Mouse (Mus musculus) liver, embryonic 16.5 days (tissue): ENCODE measurements around the gene Herc1. TPM values are rescaled to one million over a fixed set of nuclear protein-coding genes. Genes with fewer than 3 reads are reported as not detected.

Experiments used
- ATAC-seq: fragments of 200-750 bp; cut with Nextera tagmentation; 2 replicates; pipeline ENCODE4 v1.8.0; 2017; ENCODE audit warnings: low read depth, mild to moderate bottlenecking, moderate number of reproducible peaks, moderate library complexity
- H3K27ac ChIP-seq: fragments of 300-500 bp; sonication (generic); 2 replicates; pipeline ENCODE4 v1.5.1; 2014; ENCODE audit warnings: mild to moderate bottlenecking, low read length
- H3K27me3 ChIP-seq: fragments of 300-500 bp; sonication (generic); 2 replicates; pipeline ENCODE4 v1.6.1; 2014; ENCODE audit warnings: low read depth, low read length, mixed read lengths; ENCODE audit not compliant: control insufficient read depth, insufficient read depth
- H3K36me3 ChIP-seq: fragments of 300-500 bp; sonication (generic); 2 replicates; pipeline ENCODE4 v1.6.1; 2014; ENCODE audit warnings: mild to moderate bottlenecking; ENCODE audit not compliant: control insufficient read depth, insufficient read depth
- H3K4me1 ChIP-seq: fragments of 300-500 bp; sonication (generic); 2 replicates; pipeline ENCODE4 v1.6.1; 2014; ENCODE audit warnings: low read depth, low read length, mixed read lengths; ENCODE audit not compliant: control insufficient read depth
- H3K4me2 ChIP-seq: fragments of 300-500 bp; sonication (generic); 2 replicates; pipeline ENCODE4 v1.6.1; 2014; ENCODE audit warnings: low read depth, low read length, mixed read lengths
- H3K4me3 ChIP-seq: fragments of 300-500 bp; sonication (generic); 2 replicates; pipeline ENCODE4 v1.5.1; 2014; ENCODE audit warnings: low read depth, mild to moderate bottlenecking, low read length
- H3K9ac ChIP-seq: fragments of 300-500 bp; sonication (generic); 2 replicates; pipeline ENCODE4 v1.6.1; 2014; ENCODE audit warnings: low read depth, low read length
- H3K9me3 ChIP-seq: fragments of 300-500 bp; sonication (generic); replicated peaks from 2 replicates; pipeline ENCODE4 v1.6.1; 2016; ENCODE audit warnings: low read length; ENCODE audit not compliant: control insufficient read depth
- WGBS: fragments of 180-500 bp; shearing (Covaris S2); extraction: QIAGEN DNeasy Blood & Tissue Kit; methylation state at CpG from one replicate; pipeline ENCODE4 v1.1.7; 2014; ENCODE audit not compliant: insufficient replicate concordance; 5-methylcytosine and 5-hydroxymethylcytosine counted together
- polyA plus RNA-seq: library from polyadenylated mRNA; unstranded; fragments of >200 nt; fragmentation: Nextera tagmentation; extraction: Ambion mirVana; gene quantifications from 2 replicates; pipeline ENCODE4 v1.2.1, GENCODE M21; 2015

The Herc1 gene
- polyA plus RNA-seq, 1 experiment from 2014 or later = 29.2 TPM

DNA sequence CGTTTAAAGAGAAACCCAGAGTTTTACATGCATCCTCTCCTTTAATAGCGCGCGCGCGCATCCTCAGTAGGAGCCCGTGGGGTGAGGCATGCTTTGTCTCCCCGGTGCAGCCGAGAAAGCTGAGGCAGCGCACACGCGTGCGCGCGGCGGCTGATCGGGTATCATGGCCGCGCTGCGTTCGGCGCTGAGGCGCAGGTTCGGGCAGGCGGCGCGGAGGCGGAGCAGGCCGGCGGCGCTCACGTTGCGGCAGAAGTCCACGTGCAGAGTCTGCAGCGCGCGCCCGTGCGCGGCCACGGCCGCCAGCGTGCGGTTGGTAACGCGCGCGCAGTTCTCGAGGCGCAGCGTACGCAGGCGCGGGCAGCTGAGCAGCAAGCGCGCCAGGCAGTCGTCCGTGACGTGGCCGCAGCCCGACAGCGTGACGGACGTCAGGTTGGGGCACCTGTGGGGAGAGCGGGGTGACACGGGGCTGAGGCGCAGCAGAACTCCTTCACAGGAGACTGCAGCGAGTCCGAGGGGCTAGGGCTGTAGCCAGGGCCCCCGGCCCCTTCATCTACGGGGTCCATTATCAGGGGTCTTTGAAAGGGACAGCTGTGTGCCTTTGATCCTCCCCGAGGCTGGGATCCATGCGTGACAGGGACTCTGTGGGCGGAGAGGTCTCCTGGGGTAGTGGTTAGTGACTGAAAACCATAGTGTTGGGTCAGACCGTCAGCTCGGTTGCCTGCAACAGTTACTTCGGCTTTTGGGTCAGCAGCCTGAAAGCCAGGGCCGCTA lies 161.5 kb downstream of the Herc1 start:
- WGBS = under 1% methylated on average over 78 of the region's 78 CpGs
- Histone ChIP-seq H3K4me3 (peak overlapping the region; percentile 67), H3K9me3 (no peaks in the 10 kb centered on the region), H3K4me1 (peaks cover 44% of the 10 kb centered on the region), H3K27me3 (no peaks in the 10 kb centered on the region), H3K9ac (peak overlapping the region; percentile 76), H3K4me2 (peak overlapping the region; percentile 87), H3K36me3 (peaks cover 38% of the 10 kb centered on the region), H3K27ac (peak overlapping the region; percentile 91)
- ATAC-seq = peak; percentile 83

- peaks cover 40% of the 10 kb centered on the region for H3K4me1 ChIP-seq
- H3K4me2 ChIP-seq = peak overlapping the region; percentile 87
- peak; percentile 74 for ATAC-seq
- peak overlapping the region; percentile 67 for H3K4me3 ChIP-seq
- H3K36me3 ChIP-seq = peaks cover 40% of the 10 kb centered on the region
- peak overlapping the region; percentile 91 for H3K27ac ChIP-seq
- WGBS = 0% methylated on average over 8 of the region's 8 CpGs
- no peaks in the 10 kb centered on the region for H3K27me3 ChIP-seq
- peak overlapping the region; percentile 76 for H3K9ac ChIP-seq
- no peaks in the 10 kb centered on the region for H3K9me3 ChIP-seq
Observed at GRCm38 (mm10) chr9:66512351-66512671, 162.1 kb downstream of the Herc1 start.

DNA sequence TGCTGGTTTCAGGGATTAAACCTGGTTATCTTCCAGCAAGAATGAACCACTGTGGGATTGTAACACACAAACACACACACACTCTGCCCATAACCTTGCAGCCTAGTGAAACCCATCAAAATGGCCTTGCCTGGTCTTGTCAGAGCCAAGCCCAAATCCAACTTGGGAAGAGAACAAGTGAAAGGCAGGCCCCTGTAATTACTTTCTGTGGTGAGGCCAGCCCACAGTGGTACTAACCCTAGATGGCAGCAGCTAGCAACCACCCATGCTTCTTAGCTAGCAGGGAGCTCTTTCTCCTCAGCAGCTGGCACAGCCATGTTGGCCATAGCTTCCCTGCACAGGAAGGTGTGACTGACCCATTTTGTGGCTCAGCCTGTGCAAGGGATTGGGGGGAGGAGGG lies 162.9 kb downstream of the Herc1 start:
- peaks cover 39% of the 10 kb centered on the region for H3K36me3 ChIP-seq
- no peaks in the 10 kb centered on the region for H3K9me3 ChIP-seq
- H3K27me3 ChIP-seq = no peaks in the 10 kb centered on the region
- H3K27ac ChIP-seq = peak overlapping the region; percentile 23; the same call in 1 of the 2 replicates
- H3K9ac ChIP-seq = no peak overlapping the region
- no peak overlapping the region for H3K4me3 ChIP-seq
- no peak for ATAC-seq
- H3K4me2 ChIP-seq = 0 out of 2 replicates have a peak overlapping the region, but pooled peaks have one; percentile 87
- peaks cover 40% of the 10 kb centered on the region for H3K4me1 ChIP-seq

DNA sequence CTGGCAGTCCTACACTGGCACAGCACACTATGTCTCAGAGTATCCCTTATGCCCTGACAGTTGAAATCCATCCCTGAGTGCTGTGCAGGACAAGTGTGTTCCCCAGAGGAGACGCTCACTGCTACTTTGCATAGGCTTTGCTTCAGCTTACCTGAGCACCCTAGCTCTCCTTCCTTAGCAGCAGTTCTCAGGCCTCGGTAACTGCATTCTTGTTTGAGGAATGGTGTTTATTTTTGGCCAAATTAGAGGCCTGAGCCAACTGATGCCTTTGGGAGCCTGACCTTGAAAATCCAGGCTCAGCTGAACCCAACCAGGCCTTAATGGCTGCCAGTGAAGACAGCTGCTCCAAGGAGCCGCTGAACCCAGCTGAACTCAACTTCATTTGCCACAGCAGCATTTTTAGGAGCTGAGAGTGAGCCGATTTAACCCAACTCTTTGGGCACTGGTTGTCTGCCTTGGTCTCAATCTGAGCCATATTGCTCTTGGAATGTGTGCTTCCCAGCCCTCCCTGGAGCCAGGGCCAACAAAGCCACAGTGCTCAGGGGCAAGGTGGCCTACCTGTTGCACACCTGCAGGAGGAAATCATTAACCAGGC lies 163.5 kb downstream of the Herc1 start:
- Histone ChIP-seq H3K36me3 (peaks cover 34% of the 10 kb centered on the region), H3K4me3 (no peak overlapping the region), H3K9me3 (no peaks in the 10 kb centered on the region), H3K4me1 (peaks cover 40% of the 10 kb centered on the region), H3K27ac (0 out of 2 replicates have a peak overlapping the region, but pooled peaks have one; percentile 3), H3K9ac (no peak overlapping the region), H3K4me2 (no peak overlapping the region), H3K27me3 (no peaks in the 10 kb centered on the region)
- WGBS = 77% methylated on average over 4 of the region's 4 CpGs
- ATAC-seq = no peak

DNA sequence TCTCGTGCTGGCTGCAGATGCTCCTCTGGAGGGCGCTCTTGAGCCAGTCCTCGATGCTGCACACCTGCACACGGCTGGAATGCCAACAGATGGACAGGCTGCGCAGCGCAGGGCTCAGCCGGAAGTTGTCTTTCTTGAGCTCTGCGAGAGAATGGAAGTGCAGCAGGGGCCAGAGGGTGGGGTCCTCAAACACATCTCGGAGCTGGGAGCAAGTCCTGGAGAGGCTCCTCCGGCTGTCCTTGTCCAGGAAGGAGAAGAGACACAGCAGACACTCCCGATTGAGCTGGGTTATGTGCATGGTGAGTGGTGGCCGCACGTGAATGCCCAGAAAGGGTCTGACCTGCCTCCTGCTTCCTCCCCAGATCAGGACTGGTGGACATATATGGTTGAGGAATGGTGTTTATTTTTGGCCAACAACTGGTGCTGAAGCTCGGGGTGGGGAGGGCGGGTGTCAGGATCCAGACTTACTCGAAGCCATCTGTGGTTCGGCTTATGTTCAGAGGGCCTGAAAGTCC lies 164.1 kb downstream of the Herc1 start, which contains the start of gene Fbxl22:
Fbxl22 (minus strand) TSS at position 338 of the 515 bp plus-strand sequence.
- no peak within 1 kb of the TSS for H3K4me3 ChIP-seq
- H3K9me3 ChIP-seq = no peaks in the 10 kb centered on the region
- H3K36me3 ChIP-seq = peaks cover 29% of the 10 kb centered on the region
- H3K27me3 ChIP-seq = no peaks in the 10 kb centered on the region
- no peak for ATAC-seq
- WGBS = 75% methylated on average over 17 of the region's 17 CpGs
- 0 out of 2 replicates have a peak within 1 kb of the TSS, but pooled peaks have one; percentile 3 for H3K27ac ChIP-seq
- H3K4me2 ChIP-seq = no peak within 1 kb of the TSS
- no peak within 1 kb of the TSS for H3K9ac ChIP-seq
- H3K4me1 ChIP-seq = peaks cover 40% of the 10 kb centered on the region

DNA sequence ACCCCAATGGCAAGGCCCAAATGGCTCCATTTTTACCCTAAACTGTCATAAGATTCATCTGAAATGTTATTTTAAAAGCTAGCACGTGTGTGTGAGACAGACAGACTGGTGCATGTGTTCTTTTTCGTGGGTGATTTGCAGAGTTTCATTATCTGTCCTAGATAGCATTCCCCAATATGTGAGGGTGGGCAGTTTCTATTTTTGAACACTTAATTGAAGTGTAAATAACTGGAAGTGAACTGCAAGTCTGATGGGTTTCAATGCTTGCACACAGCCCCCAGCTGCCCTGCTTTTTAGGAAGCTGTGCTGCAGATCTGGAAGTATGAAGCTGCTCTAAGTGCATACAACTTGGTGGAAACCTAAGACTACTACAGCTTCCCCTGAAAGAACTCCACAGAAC lies 164.9 kb downstream of the Herc1 start:
- Histone ChIP-seq H3K27me3 (no peaks in the 10 kb centered on the region), H3K27ac (no peak overlapping the region), H3K36me3 (peaks cover 23% of the 10 kb centered on the region), H3K9me3 (no peaks in the 10 kb centered on the region), H3K4me2 (no peak overlapping the region), H3K9ac (no peak overlapping the region), H3K4me1 (peaks cover 39% of the 10 kb centered on the region), H3K4me3 (no peak overlapping the region)
- 53% methylated on average over 2 of the region's 2 CpGs for WGBS
- no peak for ATAC-seq

DNA sequence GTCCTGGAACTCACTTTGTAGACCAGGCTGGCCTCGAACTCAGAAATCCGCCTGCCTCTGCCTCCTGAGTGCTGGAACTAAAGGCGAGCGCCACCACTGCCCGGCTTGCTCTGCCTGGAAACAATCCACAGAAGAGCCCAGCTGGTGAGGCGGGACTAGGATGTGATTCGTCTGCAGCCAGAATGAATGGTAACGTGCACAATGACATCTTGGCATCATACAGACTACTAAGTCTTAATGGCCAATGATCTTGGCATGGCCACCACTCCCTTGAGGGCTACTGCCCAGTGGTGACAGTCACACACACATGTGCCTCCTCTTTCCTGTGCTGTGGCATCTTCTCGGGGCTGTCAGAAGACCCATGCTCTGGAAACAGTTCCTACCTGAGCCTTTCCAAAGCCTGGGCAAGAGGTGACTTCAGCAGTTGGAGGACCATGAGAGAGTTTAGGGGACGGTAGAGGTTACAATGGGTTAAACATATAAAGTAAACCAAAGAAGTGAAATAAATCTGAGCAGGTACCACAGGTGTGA lies 165.5 kb downstream of the Herc1 start:
- Histone ChIP-seq H3K9me3 (no peaks in the 10 kb centered on the region), H3K27me3 (no peaks in the 10 kb centered on the region), H3K27ac (no peak overlapping the region), H3K4me2 (no peak overlapping the region), H3K9ac (no peak overlapping the region), H3K36me3 (peaks cover 23% of the 10 kb centered on the region), H3K4me1 (peaks cover 32% of the 10 kb centered on the region), H3K4me3 (no peak overlapping the region)
- WGBS = 79% methylated on average over 10 of the region's 10 CpGs
- no peak for ATAC-seq

DNA sequence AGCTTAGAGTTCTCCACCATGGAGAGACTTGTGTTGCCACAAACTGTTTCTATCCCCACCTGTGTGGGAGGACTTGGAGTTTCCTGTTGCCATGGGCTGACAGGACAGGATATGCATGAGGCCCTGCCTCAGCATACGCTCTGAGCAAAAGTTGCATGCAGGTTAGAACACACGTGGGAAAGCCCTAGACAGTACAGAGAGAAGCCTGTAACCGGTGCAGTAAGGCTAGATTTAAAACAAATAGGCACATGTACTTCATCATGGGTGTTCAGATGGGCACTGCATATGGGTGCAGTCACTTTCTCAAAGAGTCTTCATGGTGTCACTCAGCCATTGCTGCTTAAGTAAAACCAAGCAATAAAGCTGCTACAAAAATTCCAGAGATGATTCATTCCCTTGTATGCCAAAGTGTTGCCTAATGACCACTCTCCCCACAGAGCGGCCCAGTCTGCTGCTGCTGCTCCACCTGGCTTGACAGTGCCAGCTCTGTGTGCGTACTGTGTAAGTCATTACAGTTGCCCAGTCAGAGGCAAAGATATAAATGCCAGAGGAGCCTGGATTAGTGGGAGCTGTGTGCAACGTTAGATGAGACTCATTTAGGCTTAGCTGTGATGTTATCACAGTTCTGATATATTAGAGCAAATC lies 166.2 kb downstream of the Herc1 start:
- Histone ChIP-seq H3K4me2 (no peak overlapping the region), H3K9me3 (no peaks in the 10 kb centered on the region), H3K4me1 (peaks cover 27% of the 10 kb centered on the region), H3K27ac (no peak overlapping the region), H3K9ac (no peak overlapping the region), H3K4me3 (no peak overlapping the region), H3K36me3 (peaks cover 23% of the 10 kb centered on the region), H3K27me3 (no peaks in the 10 kb centered on the region)
- WGBS = 77% methylated on average over 6 of the region's 6 CpGs
- no peak for ATAC-seq
